Mouse (Mus musculus): ENCODE measurements at regions not wholly inside any gene's neighbourhood (a gene's known extent, or its start where the extent isn't known, plus 50 kb on each side); places are given as distances from the start of the nearest gene placed in this dataset.
"Not testable (repeated sequence)": the region's sequence is repeated elsewhere in the genome, so short reads cannot be mapped to it uniquely, and the experiment has no call there.

DNA sequence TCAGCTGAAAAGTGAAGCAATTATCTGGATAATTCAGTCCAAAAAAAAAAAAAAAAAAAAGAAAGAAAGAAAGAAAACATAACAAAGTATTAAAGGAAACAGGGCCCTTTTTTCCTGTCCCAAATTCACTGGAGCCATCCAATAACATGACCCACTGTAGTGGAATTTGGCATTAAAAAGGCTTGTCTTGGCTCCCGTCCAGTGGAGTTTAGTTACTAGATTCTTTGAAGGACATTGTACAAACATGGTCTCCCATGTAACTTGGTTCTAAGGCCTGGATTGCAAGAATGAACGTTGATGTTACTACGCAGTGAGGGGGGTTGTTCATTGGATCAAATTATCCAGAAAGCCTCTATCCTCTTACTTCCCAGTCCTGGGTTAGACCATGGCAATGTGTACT is 207.4 kb downstream of the Msrb3 start:
- 22% methylated on average over 3 of the region's 3 CpGs for WGBS
- H3K4me1 ChIP-seq (replicated peaks; ENCODE audit: insufficient read depth, low read length): no peaks in the 10 kb centered on the region
- H3K4me2 ChIP-seq (ENCODE audit: low read length): no peak overlapping the region
- no peaks in the 10 kb centered on the region for H3K9me3 ChIP-seq (replicated peaks; ENCODE audit: low read length)
- TF ChIP-seq CTCF (IDR thresholded peaks at IDR 0.05; ENCODE audit: low read depth): no peak
- H3K36me3 ChIP-seq (ENCODE audit: insufficient read depth, low read length): no peaks in the 10 kb centered on the region
- H3K4me3 ChIP-seq (replicated peaks; ENCODE audit: low read depth, low read length): no peak overlapping the region
- ATAC-seq (replicated peaks; ENCODE audit: low FRiP score, low read depth): no peak
- H3K27ac ChIP-seq: peak overlapping the region; percentile 5; the same call in 1 of the 2 replicates
- DNase-seq (ENCODE audit: low spot score): peak; percentile 92
- no peak overlapping the region for H3K9ac ChIP-seq (ENCODE audit: low read depth, low read length)
- H3K27me3 ChIP-seq (ENCODE audit: insufficient read depth, low read length): no peaks in the 10 kb centered on the region

DNA sequence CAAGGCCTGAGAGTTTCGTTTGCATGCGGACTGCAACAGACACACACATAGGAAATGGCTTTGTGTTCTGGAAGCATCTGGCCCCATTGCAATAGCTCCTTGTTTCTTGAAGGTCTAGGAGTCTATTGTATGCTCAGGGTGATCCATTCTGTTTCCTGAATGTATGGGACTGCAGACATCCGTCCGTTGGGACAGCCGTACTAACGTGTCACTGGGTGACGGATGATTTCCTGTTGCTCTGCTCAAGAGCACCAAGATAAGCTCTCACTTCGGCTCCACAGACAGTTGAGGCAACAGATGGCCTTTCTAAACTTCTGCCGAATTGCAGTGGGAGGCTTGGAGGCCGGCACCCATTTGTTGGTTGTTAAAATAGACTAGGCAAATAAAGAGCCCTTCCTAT is 209.9 kb upstream of the Hmga2 start:
- no peak overlapping the region for H3K4me2 ChIP-seq (ENCODE audit: low read length)
- 24% methylated on average over 10 of the region's 10 CpGs for WGBS
- H3K27me3 ChIP-seq (ENCODE audit: insufficient read depth, low read length): no peaks in the 10 kb centered on the region
- ATAC-seq (replicated peaks; ENCODE audit: low FRiP score, low read depth) (no peak), DNase-seq (ENCODE audit: low spot score) (peak; percentile 76)
- no peak for TF ChIP-seq CTCF (IDR thresholded peaks at IDR 0.05; ENCODE audit: low read depth)
- H3K9ac ChIP-seq (ENCODE audit: low read depth, low read length): no peak overlapping the region
- no peaks in the 10 kb centered on the region for H3K36me3 ChIP-seq (ENCODE audit: insufficient read depth, low read length)
- H3K9me3 ChIP-seq (replicated peaks; ENCODE audit: low read length): no peaks in the 10 kb centered on the region
- H3K27ac ChIP-seq: peak overlapping the region; percentile 70; the same call in 1 of the 2 replicates
- H3K4me1 ChIP-seq (replicated peaks; ENCODE audit: insufficient read depth, low read length): no peaks in the 10 kb centered on the region
- no peak overlapping the region for H3K4me3 ChIP-seq (replicated peaks; ENCODE audit: low read depth, low read length)

DNA sequence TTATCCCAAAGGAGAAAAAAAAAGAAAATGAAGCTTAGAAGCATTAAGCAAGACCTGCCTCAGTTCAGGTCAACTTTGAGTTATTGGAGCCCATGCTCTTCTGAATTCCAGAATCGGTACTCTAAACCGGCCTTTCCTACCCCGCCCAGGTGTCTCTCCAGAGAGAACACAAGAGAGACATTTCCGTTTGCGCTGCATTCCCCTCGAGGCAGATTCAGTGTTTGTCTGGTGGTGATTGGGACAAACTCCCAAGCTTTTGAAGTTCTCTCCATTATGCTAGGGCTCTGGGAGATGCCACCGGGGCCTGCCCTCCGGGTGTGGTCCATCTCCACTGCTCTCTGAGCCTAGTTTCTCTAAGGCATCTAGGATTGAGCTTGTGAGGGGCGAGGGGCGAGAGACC is 205.8 kb upstream of the Hmga2 start:
- ATAC-seq (replicated peaks; ENCODE audit: low FRiP score, low read depth) (no peak), DNase-seq (ENCODE audit: low spot score) (no peak)
- 85% methylated on average over 10 of the region's 10 CpGs for WGBS
- Histone ChIP-seq H3K27me3 (ENCODE audit: insufficient read depth, low read length) (no peaks in the 10 kb centered on the region), H3K27ac (no peak overlapping the region), H3K4me2 (ENCODE audit: low read length) (no peak overlapping the region), H3K9me3 (replicated peaks; ENCODE audit: low read length) (no peaks in the 10 kb centered on the region), H3K4me1 (replicated peaks; ENCODE audit: insufficient read depth, low read length) (no peaks in the 10 kb centered on the region), H3K9ac (ENCODE audit: low read depth, low read length) (no peak overlapping the region), H3K36me3 (ENCODE audit: insufficient read depth, low read length) (no peaks in the 10 kb centered on the region), H3K4me3 (replicated peaks; ENCODE audit: low read depth, low read length) (no peak overlapping the region)
- TF ChIP-seq CTCF (IDR thresholded peaks at IDR 0.05; ENCODE audit: low read depth): no peak

DNA sequence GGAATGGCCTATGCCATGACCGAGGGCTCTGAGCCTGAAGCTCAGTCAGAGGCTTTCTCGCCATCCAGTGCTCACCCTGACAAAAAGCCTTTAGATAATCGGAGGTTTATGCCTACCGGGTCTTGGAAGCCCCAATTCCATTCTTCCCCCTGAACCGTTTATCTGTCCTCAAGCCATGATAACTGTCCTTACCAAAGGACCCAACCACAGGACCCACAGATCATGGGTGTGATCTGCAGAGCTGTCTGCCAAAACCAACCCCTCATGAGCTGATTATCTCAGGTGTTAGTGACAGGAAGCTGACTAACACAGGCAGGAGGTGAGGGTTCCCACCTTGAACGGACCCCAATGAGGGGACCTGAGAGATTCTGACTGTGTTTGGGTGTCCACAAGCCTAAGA is 203.7 kb upstream of the Hmga2 start:
- H3K4me3 ChIP-seq (replicated peaks; ENCODE audit: low read depth, low read length): no peak overlapping the region
- no peak for TF ChIP-seq CTCF (IDR thresholded peaks at IDR 0.05; ENCODE audit: low read depth)
- DNase-seq (ENCODE audit: low spot score) (no peak), ATAC-seq (replicated peaks; ENCODE audit: low FRiP score, low read depth) (no peak)
- no peaks in the 10 kb centered on the region for H3K4me1 ChIP-seq (replicated peaks; ENCODE audit: insufficient read depth, low read length)
- no peaks in the 10 kb centered on the region for H3K27me3 ChIP-seq (ENCODE audit: insufficient read depth, low read length)
- no peak overlapping the region for H3K27ac ChIP-seq
- no peaks in the 10 kb centered on the region for H3K36me3 ChIP-seq (ENCODE audit: insufficient read depth, low read length)
- no peak overlapping the region for H3K4me2 ChIP-seq (ENCODE audit: low read length)
- 83% methylated on average over 6 of the region's 6 CpGs for WGBS
- H3K9ac ChIP-seq (ENCODE audit: low read depth, low read length): no peak overlapping the region
- no peaks in the 10 kb centered on the region for H3K9me3 ChIP-seq (replicated peaks; ENCODE audit: low read length)

DNA sequence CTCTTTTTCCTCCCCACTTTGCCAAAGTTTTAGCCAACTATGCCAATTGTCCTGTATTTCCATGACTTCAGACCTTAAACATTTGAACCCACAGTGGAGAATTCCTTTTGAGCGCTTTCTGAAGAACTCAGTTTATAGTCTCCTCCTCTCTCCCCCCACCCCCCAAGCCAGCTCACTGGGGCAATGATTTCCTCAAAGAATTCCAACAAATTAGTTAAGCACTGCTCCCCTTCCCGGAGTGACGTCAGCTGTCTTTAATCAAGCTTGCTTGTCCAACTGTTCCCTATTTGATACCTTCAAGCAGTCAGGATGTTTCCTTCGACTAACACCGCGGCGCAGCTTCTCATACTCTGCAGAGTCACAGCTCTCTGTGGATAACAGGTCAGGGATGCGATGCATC is 202.0 kb upstream of the Hmga2 start:
- Histone ChIP-seq H3K9ac (ENCODE audit: low read depth, low read length) (no peak overlapping the region), H3K4me2 (ENCODE audit: low read length) (no peak overlapping the region), H3K36me3 (ENCODE audit: insufficient read depth, low read length) (no peaks in the 10 kb centered on the region), H3K27ac (no peak overlapping the region), H3K27me3 (ENCODE audit: insufficient read depth, low read length) (no peaks in the 10 kb centered on the region), H3K4me1 (replicated peaks; ENCODE audit: insufficient read depth, low read length) (no peaks in the 10 kb centered on the region), H3K9me3 (replicated peaks; ENCODE audit: low read length) (no peaks in the 10 kb centered on the region), H3K4me3 (replicated peaks; ENCODE audit: low read depth, low read length) (no peak overlapping the region)
- no peak for TF ChIP-seq CTCF (IDR thresholded peaks at IDR 0.05; ENCODE audit: low read depth)
- DNase-seq (ENCODE audit: low spot score) (peak; percentile 41), ATAC-seq (replicated peaks; ENCODE audit: low FRiP score, low read depth) (no peak)
- WGBS: 69% methylated on average over 8 of the region's 8 CpGs

DNA sequence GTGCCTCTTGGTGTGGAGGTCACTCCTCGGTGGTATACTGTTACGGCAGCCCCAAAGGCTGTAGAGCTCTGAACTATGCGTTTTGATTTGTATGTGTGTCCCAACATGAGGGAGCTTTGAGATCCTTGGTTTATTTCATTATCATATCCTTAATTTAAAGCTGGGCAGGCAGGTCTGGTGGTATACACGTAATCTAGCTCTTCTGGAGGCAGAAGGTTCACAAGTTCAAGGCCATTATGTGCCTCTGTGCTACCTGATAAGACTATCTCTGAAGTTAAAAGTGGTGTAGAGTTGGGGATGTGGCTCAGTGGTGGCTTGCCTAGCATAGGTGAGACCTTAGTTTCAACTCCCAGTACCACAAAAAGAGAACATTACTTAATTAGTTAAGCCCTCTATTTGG is 199.1 kb upstream of the Hmga2 start:
- no peaks in the 10 kb centered on the region for H3K9me3 ChIP-seq (replicated peaks; ENCODE audit: low read length)
- H3K27ac ChIP-seq: no peak overlapping the region
- H3K4me3 ChIP-seq (replicated peaks; ENCODE audit: low read depth, low read length): no peak overlapping the region
- ATAC-seq (replicated peaks; ENCODE audit: low FRiP score, low read depth): no peak
- no peaks in the 10 kb centered on the region for H3K27me3 ChIP-seq (ENCODE audit: insufficient read depth, low read length)
- H3K36me3 ChIP-seq (ENCODE audit: insufficient read depth, low read length): no peaks in the 10 kb centered on the region
- no peaks in the 10 kb centered on the region for H3K4me1 ChIP-seq (replicated peaks; ENCODE audit: insufficient read depth, low read length)
- no peak overlapping the region for H3K9ac ChIP-seq (ENCODE audit: low read depth, low read length)
- WGBS: 73% methylated on average over 4 of the region's 4 CpGs
- no peak for TF ChIP-seq CTCF (IDR thresholded peaks at IDR 0.05; ENCODE audit: low read depth)
- H3K4me2 ChIP-seq (ENCODE audit: low read length): no peak overlapping the region
- DNase-seq (ENCODE audit: low spot score): no peak

DNA sequence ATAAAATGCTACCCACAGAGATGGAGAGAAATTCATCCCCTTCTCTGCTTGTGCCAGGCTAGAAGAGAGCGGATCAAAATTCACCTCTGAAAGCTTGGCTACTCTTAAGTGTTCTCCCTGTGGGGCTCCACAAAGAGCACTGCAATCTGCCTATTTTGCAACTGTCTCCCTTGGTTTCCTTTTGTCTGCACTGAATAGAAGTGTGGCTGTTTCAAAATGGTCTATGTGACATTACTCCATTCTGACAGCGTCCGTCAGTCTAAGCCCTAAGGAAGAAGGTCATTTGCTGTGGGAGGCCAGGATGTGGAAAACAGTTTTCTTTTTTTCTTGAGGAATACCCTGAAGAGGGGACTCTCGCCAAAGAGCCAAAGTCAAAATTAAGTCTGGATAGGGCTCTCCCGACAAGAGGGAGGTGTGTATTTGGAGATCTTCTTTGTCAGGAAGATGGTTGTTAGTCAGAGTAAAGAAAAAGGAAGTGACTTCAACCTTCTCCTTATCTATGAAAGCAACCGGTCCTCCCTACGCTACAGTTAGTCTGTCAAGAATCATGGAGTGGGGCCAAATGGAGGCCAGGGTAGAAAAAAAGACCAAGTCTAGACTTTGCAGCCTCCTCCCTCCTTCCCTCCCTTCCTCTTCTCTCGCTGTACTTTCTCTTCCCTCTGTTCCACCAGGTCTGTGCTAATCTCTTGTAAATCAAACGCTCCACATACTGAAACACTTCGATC is 198.2 kb upstream of the Hmga2 start:
- ATAC-seq (replicated peaks; ENCODE audit: low FRiP score, low read depth) (no peak), DNase-seq (ENCODE audit: low spot score) (no peak)
- WGBS: 61% methylated on average over 10 of the region's 10 CpGs
- Histone ChIP-seq H3K4me1 (replicated peaks; ENCODE audit: insufficient read depth, low read length) (no peaks in the 10 kb centered on the region), H3K9me3 (replicated peaks; ENCODE audit: low read length) (no peaks in the 10 kb centered on the region), H3K27me3 (ENCODE audit: insufficient read depth, low read length) (no peaks in the 10 kb centered on the region), H3K9ac (ENCODE audit: low read depth, low read length) (no peak overlapping the region), H3K4me3 (replicated peaks; ENCODE audit: low read depth, low read length) (no peak overlapping the region), H3K27ac (no peak overlapping the region), H3K36me3 (ENCODE audit: insufficient read depth, low read length) (no peaks in the 10 kb centered on the region), H3K4me2 (ENCODE audit: low read length) (no peak overlapping the region)
- no peak for TF ChIP-seq CTCF (IDR thresholded peaks at IDR 0.05; ENCODE audit: low read depth)

DNA sequence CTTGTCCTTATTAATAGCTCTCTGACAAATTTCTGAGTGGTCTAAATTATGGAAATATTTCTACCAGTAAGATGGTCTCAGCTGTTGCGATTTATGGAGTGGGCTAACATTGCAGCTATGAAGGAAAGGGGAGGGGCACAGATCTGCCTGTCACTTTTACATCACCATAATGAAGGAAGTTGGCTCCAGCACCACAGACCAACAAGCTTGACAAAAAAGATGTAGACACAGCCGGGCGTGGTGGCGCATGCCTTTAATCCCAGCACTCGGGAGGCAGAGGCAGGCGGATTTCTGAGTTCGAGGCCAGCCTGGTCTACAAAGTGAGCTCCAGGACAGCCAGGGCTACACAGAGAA is 191.4 kb upstream of the Hmga2 start:
- not testable (repeated sequence) for H3K9me3 ChIP-seq (replicated peaks; ENCODE audit: low read length); H3K27ac ChIP-seq; H3K4me2 ChIP-seq (ENCODE audit: low read length); H3K4me1 ChIP-seq (replicated peaks; ENCODE audit: insufficient read depth, low read length); ATAC-seq (replicated peaks; ENCODE audit: low FRiP score, low read depth); H3K9ac ChIP-seq (ENCODE audit: low read depth, low read length); DNase-seq (ENCODE audit: low spot score); H3K36me3 ChIP-seq (ENCODE audit: insufficient read depth, low read length); H3K4me3 ChIP-seq (replicated peaks; ENCODE audit: low read depth, low read length); H3K27me3 ChIP-seq (ENCODE audit: insufficient read depth, low read length)
- 98% methylated on average over 7 of the region's 7 CpGs for WGBS
